Mouse (Mus musculus): Measurements from ENCODE around the gene Glce.

The Glce gene

DNA sequence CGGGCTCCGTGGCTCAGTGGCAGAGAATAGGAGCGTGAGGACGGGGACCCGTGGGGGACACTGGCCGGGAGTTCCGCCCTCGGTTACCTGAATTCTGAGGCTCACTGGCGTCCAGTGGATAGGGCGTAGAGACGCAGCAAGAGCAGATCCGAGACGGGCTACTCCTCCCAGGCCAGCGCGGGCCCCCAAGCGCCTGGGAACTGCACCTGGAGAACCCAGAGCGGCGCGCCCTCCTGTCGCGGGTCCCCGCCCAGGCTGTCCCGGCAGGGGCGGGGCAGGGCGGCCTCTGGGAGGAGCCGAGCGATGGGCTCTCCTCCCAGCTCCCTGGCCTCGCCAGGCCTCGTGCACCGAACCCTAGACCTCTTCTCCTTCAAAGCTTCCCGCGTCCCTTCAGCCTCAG lies 95.9 kb downstream of the Glce start, which contains the start of gene Paqr5:
TSS of gene Paqr5 (minus strand) at position 257 of the 400 bp plus-strand sequence.
- DNase-seq (ENCODE audit: low spot score in 2 of 2): no peak

- no peak for DNase-seq (ENCODE audit: low spot score in 2 of 2)
These were observed 97.4 kb downstream of the Glce start for GRCm38 (mm10) chr9:62025056-62025455.

GRCm38 (mm10) chr9:62023879-62024278 lies 98.6 kb downstream of the Glce start:
- no peak for DNase-seq (ENCODE audit: low spot score in 2 of 2)

DNA sequence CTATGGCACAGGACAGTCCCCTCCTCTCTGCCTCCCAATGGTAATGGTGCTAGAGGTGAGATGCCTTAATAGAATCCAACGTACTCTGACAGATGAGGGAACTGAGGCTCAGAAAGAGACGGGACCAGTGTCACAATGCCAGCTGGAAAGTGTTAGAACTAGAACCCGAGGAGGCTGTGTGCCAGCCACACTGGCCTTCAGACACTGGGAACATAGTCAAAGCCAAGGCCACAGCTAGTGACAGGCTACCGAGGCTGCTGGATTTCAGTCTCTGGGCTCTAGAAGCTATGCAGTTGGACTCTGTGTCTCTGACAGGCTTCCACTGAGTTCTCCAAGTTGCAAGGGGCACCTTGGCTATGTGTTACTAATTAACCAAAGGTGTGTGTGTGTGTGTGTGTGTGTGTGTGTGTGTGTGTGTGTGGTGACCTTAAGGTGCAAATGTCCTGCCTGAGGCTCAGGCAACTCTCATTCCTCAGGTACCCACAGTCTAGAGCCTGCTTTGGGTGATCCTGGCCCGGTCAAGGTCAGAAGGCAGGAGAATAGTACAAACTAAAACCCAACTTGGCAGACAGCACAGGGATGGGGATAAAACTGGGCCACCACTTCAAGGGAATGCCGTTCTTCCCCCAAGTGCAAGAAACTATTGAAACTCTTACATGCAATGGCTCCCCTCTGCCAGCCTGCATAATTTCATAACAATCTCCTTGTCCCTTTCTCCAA lies 99.3 kb downstream of the Glce start:
- no peak for DNase-seq (ENCODE audit: low spot score in 2 of 2)

DNA sequence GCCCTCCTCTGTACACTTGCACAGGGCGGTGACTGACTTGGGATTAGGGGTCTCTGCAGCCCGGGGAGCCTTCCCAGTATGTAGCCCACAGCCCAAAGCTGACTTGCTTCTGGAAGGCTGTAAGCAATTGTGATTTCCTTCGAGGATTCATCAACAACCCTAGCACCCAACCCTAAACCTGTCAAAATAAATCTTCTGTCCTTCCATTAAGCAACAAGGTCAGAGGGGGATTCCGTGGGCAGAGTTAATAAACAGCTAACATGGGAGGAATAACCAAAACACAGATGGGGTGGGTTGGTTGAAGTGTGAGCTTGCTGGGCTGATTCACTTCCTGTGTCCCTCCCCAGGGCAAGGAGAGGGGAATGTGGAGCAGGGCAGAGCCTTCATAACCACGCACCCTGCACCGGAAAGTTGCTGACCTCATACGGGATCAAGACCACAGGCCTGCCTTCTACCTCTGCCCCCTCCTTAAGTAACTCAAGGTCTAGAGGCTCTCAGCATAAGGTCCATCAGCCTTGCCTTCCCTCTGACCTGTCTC lies 100.8 kb downstream of the Glce start:
- no peak for DNase-seq (ENCODE audit: low spot score in 2 of 2)

DNA sequence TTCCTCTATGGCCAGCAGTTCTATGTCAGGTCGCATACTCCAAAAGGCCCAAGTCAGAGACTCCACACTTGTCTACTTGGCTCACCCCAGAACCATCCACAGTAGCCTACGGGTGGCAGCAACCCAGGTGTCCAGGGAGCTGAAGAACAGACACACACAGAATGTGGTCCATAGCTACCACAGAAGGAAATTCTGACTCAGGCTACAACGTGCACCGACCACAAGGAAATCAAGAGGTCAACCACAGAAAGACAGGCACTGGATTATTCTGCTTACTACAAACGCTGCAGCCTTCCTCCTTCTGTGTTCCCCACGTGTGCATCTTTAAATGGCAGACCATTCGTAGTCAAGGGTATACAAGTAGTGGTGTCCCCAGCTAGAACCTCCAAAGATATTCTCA lies 102.2 kb downstream of the Glce start:
- DNase-seq (ENCODE audit: low spot score in 2 of 2): no peak

GRCm38 (mm10) chr9:62018229-62019093 lies 104.0 kb downstream of the Glce start:
- no peak for DNase-seq (ENCODE audit: low spot score in 2 of 2)

GRCm38 (mm10) chr9:62017329-62017728 lies 105.1 kb downstream of the Glce start:
- no peak for DNase-seq (ENCODE audit: low spot score in 2 of 2)

- no peak for DNase-seq (ENCODE audit: low spot score in 2 of 2)
These were observed 107.0 kb downstream of the Glce start for GRCm38 (mm10) chr9:62015504-62015903.

DNA sequence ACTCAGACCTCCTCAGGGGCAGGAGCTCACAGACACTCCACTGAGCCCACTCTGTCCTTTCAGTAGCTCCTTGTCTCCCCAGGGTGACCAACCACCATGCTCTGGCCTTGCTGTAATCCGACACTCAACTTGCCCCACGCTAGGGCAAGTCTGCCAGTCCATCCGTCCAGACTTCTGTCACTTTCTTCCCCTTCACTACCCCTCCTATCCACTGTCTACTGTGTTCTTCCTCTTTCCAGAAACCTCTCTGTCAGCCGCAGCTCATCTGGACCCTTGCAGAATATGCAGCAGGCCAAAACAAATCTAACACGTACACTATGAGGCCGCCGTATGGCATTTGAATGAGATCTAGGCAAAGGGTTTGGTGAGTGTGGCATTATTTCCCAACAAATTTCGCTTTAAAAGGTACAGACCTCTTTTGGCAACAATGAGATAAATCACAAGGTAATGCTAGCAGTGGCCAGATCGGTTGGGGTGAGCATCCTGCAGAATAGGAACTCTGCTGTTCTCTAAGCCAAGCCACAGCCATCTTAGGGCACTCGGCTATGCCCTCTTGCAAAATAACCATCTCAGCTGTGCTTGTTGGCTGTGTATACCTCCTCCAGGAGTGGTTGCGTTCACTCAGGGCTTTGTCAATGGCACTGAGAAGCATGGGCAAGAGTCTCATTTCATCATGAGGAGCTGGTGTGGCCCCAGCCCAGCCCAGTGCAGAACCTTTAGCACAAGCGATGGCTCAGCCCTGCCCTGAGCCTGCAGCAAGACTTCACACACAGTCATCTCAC lies 108.9 kb downstream of the Glce start:
- DNase-seq (ENCODE audit: low spot score in 2 of 2): no peak

GRCm38 (mm10) chr9:62008360-62008759 lies 114.1 kb downstream of the Glce start:
- DNase-seq (ENCODE audit: low spot score in 2 of 2): no peak
